Mouse (Mus musculus) brain, embryonic 14.5 days (tissue): Measurements from ENCODE around the gene Macf1. TPM values are rescaled to one million over a fixed set of nuclear protein-coding genes. Genes with fewer than 3 reads are reported as not detected.
"Not testable (repeated sequence)": the region's sequence is repeated elsewhere in the genome, so short reads cannot be mapped to it uniquely, and the experiment has no call there.

ENCODE experiments used
- DNase-seq: peaks from one replicate; pipeline ENCODE4 v3.0.0-alpha.2; 2011; ENCODE audit warnings: low read depth
- CTCF ChIP-seq: fragments of 200-500 bp; IDR thresholded peaks from 2 replicates; pipeline ENCODE4 v1.5.1; 2012; ENCODE audit warnings: inconsistent platforms, mild to moderate bottlenecking, moderate library complexity, borderline replicate concordance; ENCODE audit not compliant: insufficient read depth, insufficient read length; ENCODE audit errors: extremely low read depth
- POLR2A ChIP-seq: fragments of 200-500 bp; IDR thresholded peaks from 2 replicates; pipeline ENCODE4 v1.6.1; 2012; ENCODE audit warnings: mild to moderate bottlenecking, inconsistent platforms, borderline replicate concordance; ENCODE audit not compliant: poor library complexity, insufficient read depth, insufficient read length, severe bottlenecking; ENCODE audit errors: extremely low read depth
- polyA plus RNA-seq: library from polyadenylated mRNA; depleted of rRNA; stranded (reverse); fragments of >200 nt; gene quantifications from 2 replicates; pipeline ENCODE4 v1.2.3, GENCODE M21; 2012

The Macf1 gene
- polyA plus RNA-seq, 1 experiment, result 183 TPM

GRCm38 (mm10) chr4:123647109-123647508 lies 37.1 kb downstream of the Macf1 start:
- no peak for TF ChIP-seq CTCF

GRCm38 (mm10) chr4:123645246-123645845 lies 38.8 kb downstream of the Macf1 start:
- DNase-seq, result no peak
- no peak for TF ChIP-seq POLR2A
- no peak for TF ChIP-seq CTCF

More at GRCm38 (mm10) chr4:123647109-123647508, 37.1 kb downstream of the Macf1 start:
- DNase-seq, result no peak

- no peak for DNase-seq
- no peak for TF ChIP-seq CTCF
- TF ChIP-seq POLR2A, result no peak
Observed at GRCm38 (mm10) chr4:123643561-123643960, 40.6 kb downstream of the Macf1 start.

- TF ChIP-seq POLR2A (no peak), CTCF (no peak)
- no peak for DNase-seq
Observed at GRCm38 (mm10) chr4:123642877-123643276, 41.3 kb downstream of the Macf1 start.

- DNase-seq, result no peak
- no peak for TF ChIP-seq CTCF
- no peak for TF ChIP-seq POLR2A
Observed at GRCm38 (mm10) chr4:123637136-123637535, 47.0 kb downstream of the Macf1 start.

- DNase-seq, result no peak
- TF ChIP-seq CTCF, result no peak
- TF ChIP-seq POLR2A, result no peak
Observed at GRCm38 (mm10) chr4:123635428-123635827, 48.7 kb downstream of the Macf1 start.

GRCm38 (mm10) chr4:123634436-123634835 lies 49.7 kb downstream of the Macf1 start:
- no peak for DNase-seq
- no peak for TF ChIP-seq CTCF
- TF ChIP-seq POLR2A, result no peak

GRCm38 (mm10) chr4:123633874-123634273 lies 50.3 kb downstream of the Macf1 start:
- DNase-seq, result no peak
- TF ChIP-seq CTCF (no peak), POLR2A (no peak)

GRCm38 (mm10) chr4:123633370-123633769 lies 50.8 kb downstream of the Macf1 start:
- peak; percentile 50 for DNase-seq
- peak; percentile 38; the same call in 1 of the 2 replicates for TF ChIP-seq CTCF
- no peak for TF ChIP-seq POLR2A

GRCm38 (mm10) chr4:123632116-123632515 lies 52.0 kb downstream of the Macf1 start:
- DNase-seq, result not testable (repeated sequence)

GRCm38 (mm10) chr4:123631654-123632053 lies 52.5 kb downstream of the Macf1 start:
- no peak for DNase-seq
- TF ChIP-seq POLR2A (no peak), CTCF (no peak)

GRCm38 (mm10) chr4:123627683-123628082 lies 56.5 kb downstream of the Macf1 start:
- TF ChIP-seq CTCF, result no peak
- DNase-seq, result no peak

GRCm38 (mm10) chr4:123625332-123626072 lies 58.7 kb downstream of the Macf1 start:
- no peak for DNase-seq
- TF ChIP-seq CTCF (no peak), POLR2A (no peak)

GRCm38 (mm10) chr4:123624438-123624837 lies 59.7 kb downstream of the Macf1 start:
- peak; percentile 34 for DNase-seq
- no peak for TF ChIP-seq POLR2A
- no peak for TF ChIP-seq CTCF
